Mouse (Mus musculus): ENCODE measurements around the gene Mccc1. TPM values are rescaled to one million over a fixed set of nuclear protein-coding genes. Genes with fewer than 3 reads are reported as not detected.
A peak's percentile ranks its signal among the peaks of the same experiment; 100 is the strongest.

Gene Mccc1
- total RNA-seq, 4 experiments from 2014 or later, result 33.2 to 47.1 (median 39.3) TPM

DNA sequence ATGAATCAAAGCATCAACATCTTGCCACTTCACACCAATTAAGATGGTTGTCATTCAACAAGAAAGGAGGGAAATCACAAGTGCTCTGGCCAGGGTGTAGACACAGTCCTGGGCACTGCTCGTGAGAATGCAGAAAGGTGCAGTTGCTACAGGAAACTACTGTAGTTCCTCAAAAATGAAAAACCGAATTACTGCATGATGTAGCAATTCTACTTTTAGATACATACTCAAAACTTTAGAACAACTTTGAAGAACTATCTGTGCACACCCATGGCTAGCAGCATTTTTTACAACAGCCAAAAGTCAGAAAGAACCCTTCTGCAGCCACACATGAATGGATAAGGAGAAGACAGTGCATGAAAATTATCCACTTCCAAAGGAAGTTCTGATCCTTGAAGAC is 34.0 kb downstream of the Mccc1 start:
- no peak for DNase-seq (ENCODE audit: low spot score in 2 of 2)

DNA sequence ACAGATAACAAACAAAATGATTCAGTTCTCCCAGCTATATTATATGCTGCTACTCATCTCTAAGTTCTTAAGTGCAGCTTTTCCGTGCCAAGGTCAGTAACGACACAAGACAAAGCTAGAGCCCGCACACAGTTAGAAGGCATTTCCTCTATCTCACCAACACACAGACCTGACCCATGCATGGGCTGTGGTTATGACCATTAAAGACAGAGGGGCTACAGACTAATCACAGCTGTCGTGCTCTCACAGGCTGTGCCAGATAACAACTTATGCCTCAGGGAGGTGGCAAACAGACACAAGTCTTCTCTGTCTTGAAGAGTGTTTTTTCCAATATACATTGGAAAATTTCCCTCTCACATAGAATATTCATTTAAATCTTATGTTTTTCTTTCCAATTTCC is 35.5 kb downstream of the Mccc1 start:
- no peak for DNase-seq (ENCODE audit: low spot score in 2 of 2)

DNA sequence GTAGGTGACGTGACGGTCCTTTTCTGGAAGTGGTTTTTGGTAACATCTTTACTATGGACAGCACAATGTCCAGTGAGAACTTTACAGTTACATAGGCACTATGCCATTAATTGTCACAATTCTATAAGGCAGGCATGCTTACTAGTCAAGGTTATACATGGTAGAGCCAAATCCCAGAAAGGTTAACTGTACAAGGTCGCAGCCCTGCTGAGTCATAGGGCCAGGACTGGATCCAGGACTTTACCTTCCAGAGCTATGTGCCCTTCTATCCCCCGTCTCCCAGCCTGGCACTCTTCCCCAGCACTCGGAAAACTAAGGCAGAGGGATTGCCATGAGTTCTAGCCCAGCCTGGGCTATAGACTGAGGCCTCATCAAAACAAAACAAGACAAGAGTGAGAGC is 36.6 kb downstream of the Mccc1 start:
- no peak for DNase-seq (ENCODE audit: low spot score in 2 of 2)

DNA sequence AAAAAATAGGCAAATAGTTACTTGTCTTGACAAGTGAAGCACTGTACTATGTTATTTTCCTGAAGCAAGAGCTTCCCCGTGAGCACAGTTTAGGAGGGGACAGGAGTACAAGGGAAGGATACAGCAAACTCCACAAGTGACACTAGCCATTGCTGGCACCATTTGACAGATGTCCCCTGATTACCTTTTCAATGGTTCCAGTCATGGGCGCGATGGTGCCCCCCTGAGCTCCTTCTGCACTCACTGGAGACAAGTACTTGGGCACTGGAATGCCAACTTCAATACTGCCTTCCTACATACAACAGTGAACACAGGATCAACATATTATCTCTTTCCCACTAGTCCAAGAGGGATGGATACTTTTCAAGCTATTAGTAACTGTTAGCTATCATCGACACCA is 37.1 kb downstream of the Mccc1 start:
- DNase-seq (ENCODE audit: low spot score in 2 of 2), result no peak

DNA sequence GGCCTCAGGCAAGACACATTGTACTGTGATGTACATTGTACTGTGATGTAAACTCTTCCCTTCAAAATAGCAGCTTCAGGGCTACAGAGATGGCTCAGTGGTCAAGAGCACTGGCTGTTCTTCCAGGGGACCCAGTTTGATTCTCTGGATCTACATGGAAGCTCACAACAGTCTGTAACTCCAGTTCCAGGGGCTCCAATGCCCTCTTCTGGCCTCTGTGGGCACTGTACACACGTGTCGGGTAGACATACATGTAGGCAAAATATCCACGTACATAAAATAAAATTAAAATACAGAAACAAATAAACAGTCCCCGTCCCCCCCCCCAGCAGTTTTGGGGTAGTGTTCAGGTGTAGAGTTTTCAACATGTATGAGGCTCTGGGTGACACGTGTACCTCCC is 37.5 kb downstream of the Mccc1 start:
- DNase-seq (ENCODE audit: low spot score in 2 of 2), result no peak

DNA sequence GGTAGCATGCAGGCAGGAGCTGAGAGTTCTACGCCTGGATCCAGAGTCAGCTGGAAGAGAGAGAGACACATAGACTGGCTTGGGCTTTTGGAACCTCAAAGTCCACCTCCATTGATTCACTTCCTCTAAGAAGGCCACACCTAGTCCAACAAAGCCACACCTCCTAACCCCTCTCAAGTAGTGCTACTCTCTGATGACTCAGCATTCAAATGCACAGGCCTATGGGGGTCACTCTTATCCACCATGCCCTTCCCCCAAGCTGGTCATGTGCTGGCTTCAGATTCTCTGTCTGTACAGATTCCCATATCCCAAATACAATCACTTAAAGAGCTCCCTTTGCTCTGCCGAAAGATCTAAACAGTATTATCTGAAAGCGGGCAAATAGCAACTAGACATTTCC is 43.2 kb downstream of the Mccc1 start:
- no peak for DNase-seq (ENCODE audit: low spot score in 2 of 2)

DNA sequence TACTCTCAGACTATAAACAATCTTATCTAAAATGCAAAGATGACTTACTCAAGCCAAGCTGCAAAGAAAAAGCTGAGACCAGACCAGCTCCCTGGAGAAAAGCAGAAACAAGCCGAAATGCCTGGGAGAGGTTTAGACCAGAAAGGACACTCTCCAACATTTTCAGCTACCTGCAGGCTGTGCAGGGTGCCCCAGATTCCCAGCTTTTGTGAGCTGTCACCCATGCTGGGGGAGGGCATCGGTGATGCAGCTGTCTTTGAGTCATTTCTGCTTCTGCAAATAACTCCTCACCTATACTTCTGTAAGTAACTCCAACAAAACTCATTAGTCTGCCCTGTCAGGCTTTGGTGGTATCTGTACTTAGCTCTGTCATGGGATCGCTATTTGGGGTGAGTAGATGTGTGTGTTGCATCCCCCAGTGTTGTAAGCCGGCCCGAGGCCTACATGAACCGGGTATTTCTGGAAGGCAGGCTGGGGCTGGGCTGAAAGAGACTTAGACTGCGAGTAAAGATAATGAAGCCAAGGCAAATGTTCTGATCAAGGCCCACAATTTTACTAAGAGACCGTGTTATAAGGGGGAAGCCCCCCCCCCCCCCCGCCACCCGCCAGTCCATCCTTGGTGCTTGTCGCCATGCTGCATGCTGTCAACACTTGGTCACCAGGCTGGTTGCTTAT is 45.4 kb downstream of the Mccc1 start:
- no peak for DNase-seq (ENCODE audit: low spot score in 2 of 2)

DNA sequence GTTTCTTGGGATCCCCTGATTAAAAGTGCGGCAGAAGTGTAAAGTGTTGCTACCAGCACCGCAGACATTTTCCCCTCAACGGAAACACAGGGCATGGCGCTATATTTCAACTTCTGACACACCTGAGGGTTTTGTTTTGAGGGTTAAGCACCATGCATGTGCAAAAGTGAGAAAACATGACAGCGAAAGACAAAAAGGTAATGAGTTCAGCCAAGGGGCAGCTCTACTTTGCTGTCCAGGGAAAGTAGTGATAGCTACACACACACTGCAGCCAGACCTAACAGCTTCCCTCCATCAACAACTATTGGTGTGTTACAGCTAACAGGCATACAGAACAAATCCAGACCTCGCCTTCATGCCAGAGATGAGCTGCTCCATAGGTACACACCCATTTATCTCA is 46.7 kb downstream of the Mccc1 start:
- DNase-seq (ENCODE audit: low spot score in 2 of 2), result no peak

DNA sequence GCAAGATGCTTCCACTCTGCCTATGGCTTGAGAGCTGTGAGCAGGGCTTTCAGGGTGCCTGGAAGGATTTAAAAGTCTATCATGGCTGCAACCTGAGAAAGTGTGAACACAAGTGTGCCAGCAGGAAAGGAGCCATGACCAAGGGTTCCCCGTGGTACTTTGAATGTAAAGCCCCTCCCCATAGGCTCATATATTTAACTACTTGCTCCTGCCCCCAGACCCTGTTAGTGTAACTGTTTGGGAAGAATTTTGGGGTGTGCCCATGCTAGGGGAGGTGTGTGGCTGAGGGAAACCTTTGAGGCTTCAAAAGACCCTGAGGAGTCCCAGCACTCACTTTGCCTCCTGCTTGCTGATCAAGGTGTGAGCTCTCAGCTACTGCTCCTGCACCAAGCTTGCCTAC is 47.3 kb downstream of the Mccc1 start:
- no peak for DNase-seq (ENCODE audit: low spot score in 2 of 2)

DNA sequence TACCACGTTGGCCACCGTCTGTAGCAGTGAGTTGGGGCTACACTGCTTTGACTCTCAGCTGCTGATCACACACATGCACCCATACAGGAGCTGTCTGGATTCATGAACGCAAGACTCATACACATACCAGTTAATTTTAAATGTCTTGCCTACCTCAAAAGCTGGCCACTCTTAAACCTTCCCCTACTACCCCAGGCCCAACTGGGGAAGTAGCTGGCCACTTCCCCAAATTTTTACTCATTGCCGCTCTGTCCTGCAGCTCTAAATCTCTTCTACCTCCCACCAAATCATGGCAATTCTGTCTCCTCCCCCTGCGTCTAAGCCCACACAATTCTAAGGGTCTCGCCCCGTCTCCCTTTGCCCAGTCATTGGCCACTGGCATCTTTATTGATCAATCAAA is 52.3 kb downstream of the Mccc1 start:
- DNase-seq (ENCODE audit: low spot score in 2 of 2), result no peak

DNA sequence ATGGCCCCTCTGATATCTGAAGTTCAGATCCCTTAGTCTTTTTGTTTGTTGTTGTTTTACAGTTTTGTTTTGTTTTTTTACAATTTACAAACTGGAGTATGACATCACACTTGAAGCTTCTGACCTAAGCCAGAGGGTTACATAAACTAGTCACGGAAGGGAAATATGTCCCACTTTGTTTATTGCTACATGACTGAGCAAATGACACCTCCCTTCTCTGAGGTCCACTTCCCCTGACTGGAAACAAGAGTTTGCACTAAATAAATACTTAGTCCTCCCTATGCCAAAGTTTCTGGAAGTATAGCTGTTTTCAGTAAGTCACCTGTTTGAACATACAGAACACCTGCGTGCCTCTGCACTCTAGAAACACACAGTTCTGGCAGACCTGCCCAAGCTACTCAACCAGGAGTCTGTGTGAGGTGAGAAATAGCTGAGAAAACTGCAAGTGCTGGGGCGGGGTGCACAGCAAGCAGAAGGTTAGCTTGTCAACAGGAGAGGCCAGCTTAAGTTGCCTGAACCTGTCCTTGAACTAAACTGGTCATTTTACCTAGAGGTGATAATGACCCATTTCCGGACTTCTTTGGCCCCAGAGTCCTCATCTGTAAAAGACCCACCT is 59.9 kb downstream of the Mccc1 start:
- DNase-seq (ENCODE audit: low spot score in 2 of 2), result no peak

DNA sequence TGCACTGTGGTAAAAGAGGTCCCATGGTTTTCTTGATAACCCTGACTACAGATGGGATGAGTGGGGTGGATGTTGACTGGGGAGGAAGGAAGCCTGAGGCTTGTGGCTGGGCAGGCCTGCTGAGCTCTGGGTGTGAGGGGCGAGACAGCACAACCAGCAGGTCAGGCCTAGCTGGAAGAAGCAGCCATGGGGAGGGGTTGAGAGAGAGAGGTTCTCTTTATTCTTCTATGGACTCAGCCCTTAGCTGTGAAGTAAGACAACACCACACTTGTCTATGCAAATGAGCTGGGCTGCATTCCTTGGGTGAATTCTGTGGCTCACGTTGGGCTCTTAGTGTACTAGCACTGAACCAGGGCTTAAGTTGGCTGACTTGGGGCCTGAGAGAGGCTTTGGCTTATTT is 60.4 kb downstream of the Mccc1 start:
- no peak for DNase-seq (ENCODE audit: low spot score in 2 of 2)

DNA sequence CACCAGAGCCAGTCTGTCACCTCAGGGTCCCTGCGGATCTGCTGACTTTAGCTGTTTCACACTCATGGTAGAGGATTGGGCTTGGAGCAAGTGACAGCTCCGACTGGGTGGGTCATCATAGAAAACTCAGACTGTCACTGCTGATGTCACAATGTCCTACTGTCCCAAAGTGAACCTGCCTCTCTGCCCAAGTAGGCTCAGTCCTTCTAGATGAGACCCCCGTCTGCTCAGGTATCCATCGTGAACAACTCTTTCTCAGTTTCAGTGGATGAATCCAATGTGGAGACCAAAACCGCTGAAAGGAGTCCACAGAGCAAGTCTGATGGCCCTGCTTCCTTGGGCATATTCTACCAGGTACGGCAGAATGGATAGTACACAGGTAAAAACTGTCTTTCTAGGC is 63.1 kb downstream of the Mccc1 start, which contains the start of gene Dcun1d1:
Gene Dcun1d1, minus strand, starts transcription at position 101 of the 400 bp plus-strand sequence.
- no peak for DNase-seq (ENCODE audit: low spot score in 2 of 2)

DNA sequence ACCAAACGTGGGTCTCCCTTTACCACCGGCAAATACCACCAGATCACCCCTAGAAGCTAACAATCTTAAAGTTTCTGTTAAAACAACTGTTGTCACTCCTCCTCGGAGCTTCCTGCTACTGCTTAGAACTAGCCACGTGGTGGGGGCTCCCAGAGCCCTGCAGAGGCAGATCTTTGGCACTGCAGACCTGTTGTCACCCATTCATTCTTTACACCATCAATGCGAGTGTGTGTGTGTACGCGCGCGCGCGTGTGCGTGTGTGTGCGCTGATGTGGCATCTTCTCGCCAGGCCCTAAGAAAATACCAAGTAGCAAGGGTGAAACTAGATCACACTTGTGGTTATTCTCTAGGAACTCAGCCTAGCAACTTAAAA is 67.1 kb downstream of the Mccc1 start:
- no peak for DNase-seq (ENCODE audit: low spot score in 2 of 2)

DNA sequence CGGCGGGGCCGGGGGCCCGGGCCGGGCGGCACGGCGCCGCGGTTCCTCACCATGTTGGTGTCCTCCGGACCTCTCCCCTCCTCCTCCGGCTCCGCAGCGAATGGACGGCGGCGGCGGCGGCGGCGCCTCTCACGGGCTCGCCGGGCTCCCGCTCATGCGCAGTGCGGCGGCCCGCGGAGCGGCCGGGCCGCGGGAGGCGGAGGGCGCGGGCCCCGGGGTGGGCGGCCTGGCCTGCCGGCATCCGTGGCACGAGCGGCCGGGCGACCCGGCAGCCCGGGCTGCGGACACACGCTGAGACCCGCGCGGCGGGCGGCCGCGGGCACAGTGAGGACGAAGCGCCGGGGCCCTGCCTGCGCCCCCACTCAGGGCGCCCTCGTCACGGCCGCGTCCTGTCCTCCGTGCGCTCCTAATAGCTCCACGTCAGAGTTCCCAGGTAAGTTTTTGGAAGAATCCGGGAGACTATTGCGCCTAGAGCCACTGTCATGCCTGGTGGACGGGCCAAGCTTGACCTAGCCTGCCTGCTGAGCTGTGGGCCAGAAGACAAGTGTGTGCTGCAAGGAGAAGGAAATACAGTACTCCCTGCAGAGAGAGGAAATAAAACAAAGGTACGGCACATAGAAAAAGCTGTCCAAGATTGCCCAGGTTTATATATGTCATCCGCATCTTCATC is 67.6 kb downstream of the Mccc1 start:
- DNase-seq (ENCODE audit: low spot score in 2 of 2), result peak; percentile 48 to 58

DNA sequence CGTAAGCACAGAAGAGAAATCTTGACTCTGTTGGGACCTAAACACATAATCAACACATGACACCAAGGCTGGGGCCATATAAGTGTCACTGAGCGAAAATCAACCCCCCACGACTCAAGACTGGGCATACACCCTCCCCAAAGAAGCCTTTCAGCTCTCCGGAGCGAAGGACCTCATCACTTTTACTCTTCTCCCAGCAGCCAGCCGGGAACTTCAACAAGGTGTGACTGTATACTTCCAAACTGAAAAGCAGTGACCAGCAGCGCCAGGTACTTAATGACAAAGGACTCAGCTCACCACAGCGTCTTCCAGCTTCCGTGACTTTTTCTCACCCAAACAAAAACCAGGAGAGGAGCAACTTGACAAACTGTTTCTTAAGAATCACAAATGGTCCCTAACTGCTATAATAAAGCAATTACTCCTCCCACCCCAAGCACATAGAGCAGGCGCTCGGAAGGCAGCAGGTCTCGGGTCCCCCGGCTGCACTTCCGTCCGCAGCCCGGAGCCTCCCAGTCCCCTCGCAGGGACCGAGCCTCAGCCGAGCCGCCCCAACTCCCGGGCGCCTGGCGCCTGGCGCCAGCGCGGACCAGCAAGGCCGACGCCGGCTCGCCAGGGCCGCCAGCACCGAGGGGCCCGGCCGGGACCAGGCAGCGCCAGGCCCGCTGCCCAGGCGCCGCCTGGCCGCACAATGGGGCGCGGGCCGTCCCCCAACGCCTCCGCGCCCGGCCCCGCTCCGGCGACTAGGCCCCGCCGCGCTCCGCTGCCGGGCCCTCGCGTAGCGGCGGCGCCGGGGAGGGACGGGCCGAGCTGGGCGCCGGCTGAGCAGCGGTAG is 68.4 kb downstream of the Mccc1 start:
- no peak for DNase-seq (ENCODE audit: low spot score in 2 of 2)

DNA sequence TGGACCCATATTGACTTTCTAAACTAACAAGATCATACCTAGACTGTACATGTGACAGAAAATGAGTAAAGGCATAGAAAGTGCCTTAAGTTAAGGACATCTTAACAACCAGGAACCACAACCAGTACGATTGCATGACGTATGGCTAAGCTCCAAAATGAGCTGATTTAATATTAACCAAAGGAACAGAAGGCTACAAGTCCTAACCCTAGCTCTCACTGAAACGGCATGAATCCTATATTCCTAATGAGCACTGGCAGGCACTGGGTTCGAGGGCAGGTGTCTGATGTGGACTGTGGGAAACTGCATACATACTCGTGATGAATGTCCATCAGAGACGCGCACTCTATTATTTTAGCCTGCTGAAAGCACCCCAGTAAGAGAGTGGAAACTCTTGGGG is 69.1 kb downstream of the Mccc1 start:
- no peak for DNase-seq (ENCODE audit: low spot score in 2 of 2)

DNA sequence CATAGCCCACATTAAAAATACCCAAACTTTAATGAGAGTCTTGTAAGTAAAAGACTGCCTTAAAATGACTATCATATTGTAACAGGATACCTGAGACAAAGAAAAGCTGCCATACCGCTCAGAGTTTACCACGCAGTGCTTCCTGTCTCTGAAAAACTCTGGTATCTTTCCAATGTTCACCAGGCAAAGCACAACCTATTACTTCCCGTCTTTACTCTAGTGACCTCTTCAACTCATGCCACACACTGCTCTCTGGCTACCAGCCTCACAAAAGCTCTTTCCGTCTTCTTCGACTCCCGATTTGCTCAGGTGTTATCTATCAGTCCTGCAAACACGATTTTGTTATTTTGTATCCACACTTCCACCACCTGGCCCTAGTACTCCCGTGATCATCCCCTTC is 70.6 kb downstream of the Mccc1 start:
- DNase-seq (ENCODE audit: low spot score in 2 of 2), result no peak

DNA sequence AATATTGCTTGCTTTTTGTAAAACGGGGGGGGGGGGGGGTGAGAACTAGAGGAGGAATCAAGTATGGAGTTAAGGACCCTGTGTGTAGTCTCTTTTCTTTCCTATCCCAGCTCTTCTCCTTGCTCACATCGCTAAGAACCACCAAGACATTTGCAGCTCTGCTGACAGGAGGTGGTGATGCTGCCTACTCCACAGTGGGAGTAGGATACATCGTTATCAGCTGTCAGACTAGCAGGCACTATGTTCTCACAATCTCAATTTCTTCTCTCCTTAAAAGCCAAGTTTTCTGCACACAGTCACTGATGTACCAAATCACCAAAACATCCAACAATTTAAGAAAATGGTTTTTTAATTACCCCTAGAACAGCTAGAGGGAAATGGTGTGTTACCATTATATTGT is 71.1 kb downstream of the Mccc1 start:
- no peak for DNase-seq (ENCODE audit: low spot score in 2 of 2)

DNA sequence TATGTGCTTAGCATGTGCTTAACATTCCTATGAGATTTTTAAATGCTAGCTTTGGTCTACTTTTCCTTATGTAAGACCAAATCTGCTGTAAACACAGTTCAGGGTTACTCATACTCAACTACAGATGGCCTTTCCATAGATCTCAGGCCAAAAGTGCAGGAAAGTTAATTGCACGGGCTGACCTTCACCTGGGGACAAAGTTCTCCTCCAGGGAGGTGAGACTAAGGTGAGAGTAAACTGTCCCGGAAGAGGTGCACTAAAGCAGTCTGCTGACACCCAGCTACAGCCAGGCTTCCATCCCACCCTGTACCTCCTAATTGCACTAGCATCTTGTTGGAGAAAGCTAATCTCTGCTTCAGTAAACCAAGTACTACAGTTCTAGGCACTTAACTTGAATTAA is 74.6 kb downstream of the Mccc1 start:
- DNase-seq (ENCODE audit: low spot score in 2 of 2), result no peak

DNA sequence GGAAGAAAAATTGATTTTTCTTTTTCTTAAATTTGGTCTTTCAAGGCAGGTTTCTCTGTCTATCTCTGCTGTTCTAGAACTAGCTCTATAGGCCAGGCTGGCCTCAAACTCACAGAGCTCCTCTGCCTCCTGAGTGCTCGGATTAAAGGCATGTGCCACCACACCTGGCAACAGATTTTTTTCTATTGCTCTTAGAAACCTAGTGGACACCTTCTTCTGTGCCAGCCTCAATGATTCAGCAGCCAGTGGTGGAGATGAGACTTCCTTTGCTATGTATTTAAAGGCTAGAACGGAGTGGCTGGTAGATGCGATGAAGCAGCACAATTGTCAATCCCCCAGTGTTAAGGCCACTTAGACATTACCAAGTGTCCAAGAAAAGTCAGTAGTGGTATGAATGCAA is 76.5 kb downstream of the Mccc1 start:
- DNase-seq (ENCODE audit: low spot score in 2 of 2), result no peak

DNA sequence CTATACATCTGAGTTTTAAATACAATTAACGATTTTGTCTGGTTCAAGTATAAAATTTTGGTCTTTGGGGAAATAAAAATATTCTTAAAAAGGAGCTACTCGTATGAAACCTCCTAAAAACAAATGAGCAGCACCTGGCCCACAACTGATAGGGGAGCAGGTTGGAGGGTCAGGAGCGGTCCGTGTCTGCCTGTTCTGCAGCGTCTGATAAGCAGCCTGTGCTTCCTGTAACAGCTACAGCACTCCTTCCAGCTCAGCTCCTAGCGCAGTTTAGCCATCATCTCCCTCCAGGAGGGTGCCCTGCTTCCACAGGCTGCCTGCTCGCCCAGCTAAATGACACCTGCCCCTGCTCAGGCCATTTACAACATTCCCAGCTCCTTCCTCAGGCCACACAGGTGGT is 77.0 kb downstream of the Mccc1 start:
- no peak for DNase-seq (ENCODE audit: low spot score in 2 of 2)
